Comparison of ENCODE assay signal across 8 mouse cellular contexts in the genomic region with DNA sequence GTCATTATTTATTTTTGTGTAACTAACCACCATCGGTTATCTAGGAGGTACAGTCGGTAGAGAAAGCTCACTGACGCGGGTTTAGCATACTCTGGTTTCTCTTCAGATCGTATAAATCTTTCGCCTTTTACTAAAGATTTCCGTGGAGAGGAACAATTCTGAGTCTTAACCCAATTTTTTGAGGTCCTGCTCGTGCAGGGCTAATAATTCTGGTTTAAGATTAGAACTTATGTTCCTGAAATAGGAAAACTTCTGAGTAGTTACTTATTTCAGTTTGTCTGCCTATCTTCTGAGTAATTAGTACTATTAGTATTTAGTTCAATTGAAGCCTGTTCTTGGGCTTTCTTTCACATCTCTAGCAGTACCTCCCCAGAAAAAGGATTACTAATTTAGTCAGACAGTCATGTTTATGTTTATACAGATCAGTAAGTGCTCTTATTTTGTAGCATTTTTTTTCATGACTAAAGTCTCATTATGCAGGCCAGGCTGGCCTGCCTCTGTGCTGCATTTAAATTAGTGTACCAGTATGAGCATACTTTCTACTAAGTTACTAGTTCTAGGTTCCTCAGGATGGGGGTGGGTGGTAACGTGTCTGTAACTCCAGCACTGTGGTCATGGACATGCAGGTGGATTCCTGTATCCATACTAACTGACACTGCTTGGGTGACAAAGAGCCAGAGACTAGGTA. TPM values are rescaled to one million over a fixed set of nuclear protein-coding genes. Genes with fewer than 3 reads are reported as not detected.
DNase-seq lines count a peak whose midpoint lies in the region; ATAC-seq and TF ChIP-seq lines count a peak whose summit lies in the region.

No protein-coding gene starts in this region.

- DNase-seq in gastrocnemius, adult 2 months = no peak
- DNase-seq in gastrocnemius, adult 8-10 months (ENCODE audit: low spot score in 2 of 2) = no peak
- peak; percentile 68 for DNase-seq in hindbrain, postnatal 0 days (ENCODE audit: low spot score)
- peak; percentile 80 for DNase-seq in midbrain, embryonic 14.5 days
- DNase-seq in telencephalon, adult 2 months (ENCODE audit: low read depth, low spot score) = peak; percentile 59

- no peak for TF ChIP-seq CTCF in gastrocnemius, adult 2 months (IDR thresholded peaks at IDR 0.05)
- no peak for TF ChIP-seq CTCF in bone marrow macrophage, adult 2 months (IDR thresholded peaks at IDR 0.05; ENCODE audit: low read depth, low read length)
- no peak for TF ChIP-seq CTCF in hindbrain, postnatal 0 days (IDR thresholded peaks at IDR 0.05; ENCODE audit: low read depth)

- 0% methylated on average over 9 of the region's 9 CpGs for WGBS in forebrain, embryonic 13.5 days
- under 1% methylated on average over 9 of the region's 9 CpGs for WGBS in hindbrain, postnatal 0 days
- WGBS in limb, embryonic 13.5 days = under 1% methylated on average over 9 of the region's 9 CpGs
- WGBS in midbrain, embryonic 14.5 days = 0% methylated on average over 9 of the region's 9 CpGs

- TF ChIP-seq POLR2A in bone marrow macrophage, adult 2 months (IDR thresholded peaks at IDR 0.05; ENCODE audit: borderline replicate concordance, low read depth, low read length) = peak; percentile 80; the same call in 1 of the 2 replicates

- H3K9me3 ChIP-seq in forebrain, embryonic 13.5 days (replicated peaks) = no peaks in the 10 kb centered on the region
- H3K9me3 ChIP-seq in hindbrain, postnatal 0 days (ENCODE audit: low read length) = no peaks in the 10 kb centered on the region
- no peaks in the 10 kb centered on the region for H3K9me3 ChIP-seq in limb, embryonic 13.5 days
- H3K9me3 ChIP-seq in midbrain, embryonic 14.5 days (ENCODE audit: control insufficient read depth, low read length) = no peaks in the 10 kb centered on the region

- H3K4me1 ChIP-seq in bone marrow macrophage, adult 2 months (ENCODE audit: control insufficient read depth, insufficient read depth, low read length) = peaks cover 7% of the 10 kb centered on the region
- peaks cover 6% of the 10 kb centered on the region; the same call in 1 of the 2 replicates for H3K4me1 ChIP-seq in forebrain, embryonic 13.5 days
- H3K4me1 ChIP-seq in hindbrain, postnatal 0 days (ENCODE audit: insufficient read depth, low read length) = no peaks in the 10 kb centered on the region
- H3K4me1 ChIP-seq in limb, embryonic 13.5 days = 0 out of 2 replicates have a peak, but pooled peaks cover 4% of the 10 kb centered on the region
- H3K4me1 ChIP-seq in midbrain, embryonic 14.5 days (ENCODE audit: control insufficient read depth, insufficient read depth, low read length) = no peaks in the 10 kb centered on the region

- peak overlapping the region; percentile 94 for H3K27ac ChIP-seq in gastrocnemius, adult 2 months
- peak overlapping the region; percentile 47 for H3K27ac ChIP-seq in bone marrow macrophage, adult 2 months (ENCODE audit: insufficient read depth, low read depth, low read length)
- peak overlapping the region; percentile 49 for H3K27ac ChIP-seq in forebrain, embryonic 13.5 days
- H3K27ac ChIP-seq in hindbrain, postnatal 0 days = peak overlapping the region; percentile 83
- H3K27ac ChIP-seq in limb, embryonic 13.5 days = peak overlapping the region; percentile 81
- peak overlapping the region; percentile 62 for H3K27ac ChIP-seq in midbrain, embryonic 14.5 days (replicated peaks; ENCODE audit: low read depth, low read length)

- H3K4me2 ChIP-seq in forebrain, embryonic 13.5 days = peak overlapping the region; percentile 43
- H3K4me2 ChIP-seq in hindbrain, postnatal 0 days (ENCODE audit: low read depth, low read length) = peak overlapping the region; percentile 44
- peak overlapping the region; percentile 57 for H3K4me2 ChIP-seq in limb, embryonic 13.5 days (replicated peaks)
- peak overlapping the region; percentile 45 for H3K4me2 ChIP-seq in midbrain, embryonic 14.5 days (ENCODE audit: low read length)

- peak; percentile 91 for ATAC-seq in forebrain, embryonic 13.5 days
- peak; percentile 94 for ATAC-seq in hindbrain, postnatal 0 days
- peak; percentile 89 for ATAC-seq in limb, embryonic 13.5 days (ENCODE audit: low FRiP score, low read depth)
- peak; percentile 85; the same call in 1 of the 2 replicates for ATAC-seq in midbrain, embryonic 14.5 days (ENCODE audit: low FRiP score, low TSS enrichment)

- intact Hi-C loops in gastrocnemius, adult 2 months (cut with DNase I) = no loop called here

- H3K4me3 ChIP-seq in gastrocnemius, adult 2 months = peak overlapping the region; percentile 79
- H3K4me3 ChIP-seq in bone marrow macrophage, adult 2 months (ENCODE audit: insufficient read depth, low read length) = 0 out of 2 replicates have a peak overlapping the region, but pooled peaks have one; percentile 4
- H3K4me3 ChIP-seq in forebrain, embryonic 13.5 days = peak overlapping the region; percentile 21
- peak overlapping the region; percentile 20 for H3K4me3 ChIP-seq in hindbrain, postnatal 0 days (ENCODE audit: low read length)
- H3K4me3 ChIP-seq in limb, embryonic 13.5 days = peak overlapping the region; percentile 43
- peak overlapping the region; percentile 12; the same call in 1 of the 2 replicates for H3K4me3 ChIP-seq in midbrain, embryonic 14.5 days (replicated peaks; ENCODE audit: low read depth, low read length)

- peak overlapping the region; percentile 61 for H3K9ac ChIP-seq in forebrain, embryonic 13.5 days
- H3K9ac ChIP-seq in hindbrain, postnatal 0 days (replicated peaks; ENCODE audit: low read length) = peak overlapping the region; percentile 49
- peak overlapping the region; percentile 62 for H3K9ac ChIP-seq in limb, embryonic 13.5 days
- peak overlapping the region; percentile 44 for H3K9ac ChIP-seq in midbrain, embryonic 14.5 days (replicated peaks; ENCODE audit: low read length)

- H3K27me3 ChIP-seq in forebrain, embryonic 13.5 days = no peaks in the 10 kb centered on the region
- H3K27me3 ChIP-seq in hindbrain, postnatal 0 days (ENCODE audit: insufficient read depth, low read length) = no peaks in the 10 kb centered on the region
- no peaks in the 10 kb centered on the region for H3K27me3 ChIP-seq in limb, embryonic 13.5 days
- no peaks in the 10 kb centered on the region for H3K27me3 ChIP-seq in midbrain, embryonic 14.5 days (ENCODE audit: control insufficient read depth, insufficient read depth, low read length)

- no peaks in the 10 kb centered on the region for H3K36me3 ChIP-seq in forebrain, embryonic 13.5 days (ENCODE audit: poor library complexity, severe bottlenecking)
- no peaks in the 10 kb centered on the region for H3K36me3 ChIP-seq in hindbrain, postnatal 0 days (ENCODE audit: insufficient read depth, low read length)
- no peaks in the 10 kb centered on the region for H3K36me3 ChIP-seq in limb, embryonic 13.5 days
- H3K36me3 ChIP-seq in midbrain, embryonic 14.5 days (ENCODE audit: control insufficient read depth, insufficient read depth, low read length) = no peaks in the 10 kb centered on the region

RNA-seq across cellular contexts. Expression of gene Kif2c, which starts 7.6 kb away (rescaled TPM):
- not detected for total RNA-seq in gastrocnemius, adult 2 months (2021)
- total RNA-seq in gastrocnemius, adult 8-10 months (2022) = not detected
- 17.2 and 20.5 TPM in 2 replicates for polyA plus RNA-seq in bone marrow macrophage, adult 2 months (2012; ENCODE audit: insufficient read depth, insufficient read length, missing spikeins)
- polyA plus RNA-seq in forebrain, embryonic 13.5 days (2015; fragmentation: Nextera tagmentation; extraction: Ambion mirVana) = 68.4 and 74.1 TPM in 2 replicates
- total RNA-seq in hindbrain, postnatal 0 days (2014; rRNA removed) = 5.0 and 8.4 TPM in 2 replicates
- 6.9 and 10.1 TPM in 2 replicates for polyA plus RNA-seq in hindbrain, postnatal 0 days (2015; fragmentation: Nextera tagmentation; extraction: Ambion mirVana)
- 71.4 and 72.6 TPM in 2 replicates for polyA plus RNA-seq in limb, embryonic 13.5 days (2015; fragmentation: Nextera tagmentation; extraction: Ambion mirVana)
- polyA plus RNA-seq in midbrain, embryonic 14.5 days (2014; fragmentation: Nextera tagmentation; extraction: Ambion mirVana) = 7.2 and 16.0 TPM in 2 replicates

RNA-seq across cellular contexts. Expression of gene Rps8, which starts 34.0 kb away (rescaled TPM):
- 100 to 1,000 TPM; 527 to 622 TPM for total RNA-seq in gastrocnemius, adult 2 months (2021)
- 100 to 1,000 TPM; 486 to 610 (median 547) TPM for total RNA-seq in gastrocnemius, adult 8-10 months (2022)
- 1,158 and 1,548 TPM in 2 replicates for polyA plus RNA-seq in bone marrow macrophage, adult 2 months (2012; ENCODE audit: insufficient read depth, insufficient read length, missing spikeins)
- 667 and 710 TPM in 2 replicates for polyA plus RNA-seq in forebrain, embryonic 13.5 days (2015; fragmentation: Nextera tagmentation; extraction: Ambion mirVana)
- 463 and 470 TPM in 2 replicates for total RNA-seq in hindbrain, postnatal 0 days (2014; rRNA removed)
- polyA plus RNA-seq in hindbrain, postnatal 0 days (2015; fragmentation: Nextera tagmentation; extraction: Ambion mirVana) = 523 and 530 TPM in 2 replicates
- polyA plus RNA-seq in limb, embryonic 13.5 days (2015; fragmentation: Nextera tagmentation; extraction: Ambion mirVana) = 885 and 930 TPM in 2 replicates
- 599 and 678 TPM in 2 replicates for polyA plus RNA-seq in midbrain, embryonic 14.5 days (2014; fragmentation: Nextera tagmentation; extraction: Ambion mirVana)

RNA-seq across cellular contexts. Expression of gene Plk3, which starts 56.2 kb away (rescaled TPM):
- total RNA-seq in gastrocnemius, adult 2 months (2021) = under 1 TPM; 0.73 to 0.74 TPM
- total RNA-seq in gastrocnemius, adult 8-10 months (2022) = under 1 TPM; 0.29 to 0.89 (median 0.46) TPM
- polyA plus RNA-seq in bone marrow macrophage, adult 2 months (2012; ENCODE audit: insufficient read depth, insufficient read length, missing spikeins) = 2.9 and 3.3 TPM in 2 replicates
- polyA plus RNA-seq in forebrain, embryonic 13.5 days (2015; fragmentation: Nextera tagmentation; extraction: Ambion mirVana) = 11.4 and 12.0 TPM in 2 replicates
- 23.9 and 29.8 TPM in 2 replicates for total RNA-seq in hindbrain, postnatal 0 days (2014; rRNA removed)
- polyA plus RNA-seq in hindbrain, postnatal 0 days (2015; fragmentation: Nextera tagmentation; extraction: Ambion mirVana) = 26.8 and 29.1 TPM in 2 replicates
- 3.1 and 3.5 TPM in 2 replicates for polyA plus RNA-seq in limb, embryonic 13.5 days (2015; fragmentation: Nextera tagmentation; extraction: Ambion mirVana)
- 15.7 and 17.5 TPM in 2 replicates for polyA plus RNA-seq in midbrain, embryonic 14.5 days (2014; fragmentation: Nextera tagmentation; extraction: Ambion mirVana)

Comparison
In these comparisons a context has a peak if more than half of its experiments do, and no peak if none do; other contexts are left out.
1. DNase-seq: peak in hindbrain, postnatal 0 days (single experiment), midbrain, embryonic 14.5 days (single experiment) and telencephalon, adult 2 months (single experiment); none in gastrocnemius, adult 2 months (single experiment) and gastrocnemius, adult 8-10 months (0 of 2).
2. H3K4me3 ChIP-seq: peak in every context shown above with its lines; median percentile 79 in gastrocnemius, adult 2 months; 43 in limb, embryonic 13.5 days; 21 in forebrain, embryonic 13.5 days; 20 in hindbrain, postnatal 0 days; 12 in midbrain, embryonic 14.5 days; 4 in bone marrow macrophage, adult 2 months.
3. Peak in every context shown above with its lines, with median percentiles within 50 percentile points of each other: H3K27ac ChIP-seq, ATAC-seq, H3K4me2 ChIP-seq and H3K9ac ChIP-seq.